Mouse (Mus musculus) skeletal muscle tissue, adult 2 months (tissue): ENCODE measurements around the gene Mef2a.
A peak's percentile ranks its signal among the peaks of the same experiment; 100 is the strongest.

Experiments
- DNase-seq: peaks from one replicate; pipeline ENCODE4 v3.0.0-alpha.2; 2012; ENCODE audit warnings: low read depth, low spot score

Gene Mef2a

GRCm38 (mm10) chr7:67372729-67373583 is at the start of gene Mef2a:
Gene Mef2a, minus strand, starts transcription at chr7:67372858.
- peak; percentile 97 for DNase-seq

- DNase-seq = peak; percentile 89
Observed at GRCm38 (mm10) chr7:67421476-67422186, 49.0 kb upstream of the Mef2a start.

- peak; percentile 76 for DNase-seq
Observed at GRCm38 (mm10) chr7:67421088-67421475, 48.4 kb upstream of the Mef2a start.

- no peak for DNase-seq
Observed at GRCm38 (mm10) chr7:67419591-67420314, 47.1 kb upstream of the Mef2a start.

- no peak for DNase-seq
Observed at GRCm38 (mm10) chr7:67418122-67418521, 45.5 kb upstream of the Mef2a start.

GRCm38 (mm10) chr7:67414766-67415165 is 42.1 kb upstream of the Mef2a start:
- DNase-seq = peak; percentile 82

- no peak for DNase-seq
Observed at GRCm38 (mm10) chr7:67412686-67413085, 40.0 kb upstream of the Mef2a start.

GRCm38 (mm10) chr7:67407019-67407418 is 34.4 kb upstream of the Mef2a start:
- no peak for DNase-seq

- no peak for DNase-seq
Observed at GRCm38 (mm10) chr7:67404176-67404575, 31.5 kb upstream of the Mef2a start.

GRCm38 (mm10) chr7:67402353-67402752 is 29.7 kb upstream of the Mef2a start:
- DNase-seq = peak; percentile 57

- no peak for DNase-seq
Observed at GRCm38 (mm10) chr7:67401379-67401778, 28.7 kb upstream of the Mef2a start.

GRCm38 (mm10) chr7:67390760-67391159 is 18.1 kb upstream of the Mef2a start:
- DNase-seq = no peak

GRCm38 (mm10) chr7:67390095-67390494 is 17.4 kb upstream of the Mef2a start:
- peak; percentile 36 for DNase-seq

GRCm38 (mm10) chr7:67384942-67385872 is 12.5 kb upstream of the Mef2a start:
- no peak for DNase-seq

GRCm38 (mm10) chr7:67380174-67381129 is 7.8 kb upstream of the Mef2a start:
- no peak for DNase-seq

GRCm38 (mm10) chr7:67376796-67377195 is 4.1 kb upstream of the Mef2a start:
- no peak for DNase-seq

- peak; percentile 43 for DNase-seq
Observed at GRCm38 (mm10) chr7:67373975-67374374, 1.3 kb upstream of the Mef2a start.

GRCm38 (mm10) chr7:67373584-67373960 is 914 bp upstream of the Mef2a start:
- no peak for DNase-seq

GRCm38 (mm10) chr7:67371891-67372672 is 576 bp downstream of the Mef2a start:
- DNase-seq = no peak
